Mouse (Mus musculus): ENCODE data around the gene Lama1. TPM values are rescaled to one million over a fixed set of nuclear protein-coding genes. Genes with fewer than 3 reads are reported as not detected.

Lama1 gene
- total RNA-seq, 1 experiment, result 112 TPM

GRCm38 (mm10) chr17:67701761-67702160, 4.7 kb downstream of the Lama1 start:
- in situ Hi-C loops (cut with MboI; ENCODE audit: low sequenced_read_pairs in 2 of 2, unreplicated experiment in 2 of 2), result no loop called here
- no peak overlapping the region for H3K27ac ChIP-seq (ENCODE audit: insufficient read depth, low read depth, low read length, poor library complexity, severe bottlenecking)

GRCm38 (mm10) chr17:67702941-67703340, 5.9 kb downstream of the Lama1 start:
- no peak overlapping the region for H3K9ac ChIP-seq (ENCODE audit: insufficient read depth, low read depth, low read length, poor library complexity, severe bottlenecking)
- H3K9me3 ChIP-seq (ENCODE audit: control insufficient read depth, insufficient read depth, low read depth, low read length), result no peaks in the 10 kb centered on the region
- DNase-seq (ENCODE audit: low read depth, low spot score), result no peak
- peaks cover 2 to 5% of the 10 kb centered on the region in 2 experiments; a peak in 2 of 4 replicates for H3K4me1 ChIP-seq (ENCODE audit: control insufficient read depth in 2 of 2, insufficient read depth in 2 of 2, low read length in 2 of 2, poor library complexity in 1 of 2)
- in situ Hi-C loops (cut with MboI; ENCODE audit: low sequenced_read_pairs in 2 of 2, unreplicated experiment in 2 of 2), result no loop called here
- H3K36me3 ChIP-seq (ENCODE audit: control insufficient read depth, insufficient read depth, low read length, poor library complexity, severe bottlenecking), result no peaks in the 10 kb centered on the region
- H3K4me3 ChIP-seq (ENCODE audit: insufficient read depth in 1 of 2, low read depth in 1 of 2, low read length in 2 of 2, poor library complexity in 1 of 2, severe bottlenecking in 1 of 2), result no peak overlapping the region
- H3K27ac ChIP-seq (ENCODE audit: insufficient read depth, low read depth, low read length, poor library complexity, severe bottlenecking), result no peak overlapping the region
- no peak for TF ChIP-seq ZC3H11A (IDR thresholded peaks at IDR 0.05; ENCODE audit: borderline replicate concordance, low read depth, low read length)
- TF ChIP-seq MAFK (IDR thresholded peaks at IDR 0.05; ENCODE audit: insufficient read depth, low read depth, low read length), result no peak
- TF ChIP-seq ZNF384 (IDR thresholded peaks at IDR 0.05; ENCODE audit: low read depth, low read length), result no peak
- no peak for TF ChIP-seq HCFC1 (IDR thresholded peaks at IDR 0.05; ENCODE audit: borderline replicate concordance, insufficient read depth, low read length)
- TF ChIP-seq CHD2 (IDR thresholded peaks at IDR 0.05; ENCODE audit: low read depth, low read length), result no peak

More at GRCm38 (mm10) chr17:67701761-67702160, 4.7 kb downstream of the Lama1 start:
- no peak overlapping the region for H3K9ac ChIP-seq (ENCODE audit: insufficient read depth, low read depth, low read length, poor library complexity, severe bottlenecking)
- no peak overlapping the region for H3K4me3 ChIP-seq (ENCODE audit: insufficient read depth in 1 of 2, low read depth in 1 of 2, low read length in 2 of 2, poor library complexity in 1 of 2, severe bottlenecking in 1 of 2)
- no peak for TF ChIP-seq ZNF384 (IDR thresholded peaks at IDR 0.05; ENCODE audit: low read depth, low read length)
- no peak for TF ChIP-seq MAFK (IDR thresholded peaks at IDR 0.05; ENCODE audit: insufficient read depth, low read depth, low read length)
- TF ChIP-seq HCFC1 (IDR thresholded peaks at IDR 0.05; ENCODE audit: borderline replicate concordance, insufficient read depth, low read length), result no peak
- no peak for TF ChIP-seq ZC3H11A (IDR thresholded peaks at IDR 0.05; ENCODE audit: borderline replicate concordance, low read depth, low read length)
- TF ChIP-seq CHD2 (IDR thresholded peaks at IDR 0.05; ENCODE audit: low read depth, low read length), result no peak
- no peaks in the 10 kb centered on the region for H3K9me3 ChIP-seq (ENCODE audit: control insufficient read depth, insufficient read depth, low read depth, low read length)
- peaks cover 4 to 5% of the 10 kb centered on the region in 2 experiments; a peak in 2 of 4 replicates for H3K4me1 ChIP-seq (ENCODE audit: control insufficient read depth in 2 of 2, insufficient read depth in 2 of 2, low read length in 2 of 2, poor library complexity in 1 of 2)
- no peak for DNase-seq (ENCODE audit: low read depth, low spot score)
- H3K36me3 ChIP-seq (ENCODE audit: control insufficient read depth, insufficient read depth, low read length, poor library complexity, severe bottlenecking), result no peaks in the 10 kb centered on the region

GRCm38 (mm10) chr17:67705035-67705769, 8.1 kb downstream of the Lama1 start:
- Histone ChIP-seq H3K9me3 (ENCODE audit: control insufficient read depth, insufficient read depth, low read depth, low read length) (no peaks in the 10 kb centered on the region), H3K4me3 (ENCODE audit: insufficient read depth in 1 of 2, low read depth in 1 of 2, low read length in 2 of 2, poor library complexity in 1 of 2, severe bottlenecking in 1 of 2) (no peak overlapping the region), H3K27ac (ENCODE audit: insufficient read depth, low read depth, low read length, poor library complexity, severe bottlenecking) (no peak overlapping the region), H3K4me1 (ENCODE audit: control insufficient read depth in 2 of 2, insufficient read depth in 2 of 2, low read length in 2 of 2, poor library complexity in 1 of 2) (peaks cover 0 to 2% of the 10 kb centered on the region in 2 experiments; a peak in 2 of 4 replicates), H3K9ac (ENCODE audit: insufficient read depth, low read depth, low read length, poor library complexity, severe bottlenecking) (no peak overlapping the region), H3K36me3 (ENCODE audit: control insufficient read depth, insufficient read depth, low read length, poor library complexity, severe bottlenecking) (no peaks in the 10 kb centered on the region)
- DNase-seq (ENCODE audit: low read depth, low spot score), result no peak
- in situ Hi-C loops (cut with MboI; ENCODE audit: low sequenced_read_pairs in 2 of 2, unreplicated experiment in 2 of 2), result no loop called here
- TF ChIP-seq ZC3H11A (IDR thresholded peaks at IDR 0.05; ENCODE audit: borderline replicate concordance, low read depth, low read length) (no peak), MAFK (IDR thresholded peaks at IDR 0.05; ENCODE audit: insufficient read depth, low read depth, low read length) (no peak), CHD2 (IDR thresholded peaks at IDR 0.05; ENCODE audit: low read depth, low read length) (no peak), HCFC1 (IDR thresholded peaks at IDR 0.05; ENCODE audit: borderline replicate concordance, insufficient read depth, low read length) (no peak), ZNF384 (IDR thresholded peaks at IDR 0.05; ENCODE audit: low read depth, low read length) (no peak)

- Histone ChIP-seq H3K4me1 (ENCODE audit: control insufficient read depth in 2 of 2, insufficient read depth in 2 of 2, low read length in 2 of 2, poor library complexity in 1 of 2) (peaks cover 0 to 4% of the 10 kb centered on the region in 2 experiments; a peak in 2 of 4 replicates), H3K27ac (ENCODE audit: insufficient read depth, low read depth, low read length, poor library complexity, severe bottlenecking) (no peak overlapping the region), H3K36me3 (ENCODE audit: control insufficient read depth, insufficient read depth, low read length, poor library complexity, severe bottlenecking) (no peaks in the 10 kb centered on the region), H3K4me3 (ENCODE audit: insufficient read depth in 1 of 2, low read depth in 1 of 2, low read length in 2 of 2, poor library complexity in 1 of 2, severe bottlenecking in 1 of 2) (no peak overlapping the region), H3K9me3 (ENCODE audit: control insufficient read depth, insufficient read depth, low read depth, low read length) (no peaks in the 10 kb centered on the region), H3K9ac (ENCODE audit: insufficient read depth, low read depth, low read length, poor library complexity, severe bottlenecking) (no peak overlapping the region)
- in situ Hi-C loops (cut with MboI; ENCODE audit: low sequenced_read_pairs in 2 of 2, unreplicated experiment in 2 of 2), result no loop called here
- TF ChIP-seq HCFC1 (IDR thresholded peaks at IDR 0.05; ENCODE audit: borderline replicate concordance, insufficient read depth, low read length), result no peak
- TF ChIP-seq ZC3H11A (IDR thresholded peaks at IDR 0.05; ENCODE audit: borderline replicate concordance, low read depth, low read length), result no peak
- TF ChIP-seq MAFK (IDR thresholded peaks at IDR 0.05; ENCODE audit: insufficient read depth, low read depth, low read length), result no peak
- TF ChIP-seq ZNF384 (IDR thresholded peaks at IDR 0.05; ENCODE audit: low read depth, low read length), result no peak
- TF ChIP-seq CHD2 (IDR thresholded peaks at IDR 0.05; ENCODE audit: low read depth, low read length), result no peak
- DNase-seq (ENCODE audit: low read depth, low spot score), result no peak
Observed at GRCm38 (mm10) chr17:67706372-67706771, 9.3 kb downstream of the Lama1 start.
